Mouse (Mus musculus): ENCODE measurements around the gene Clic1.
A peak's percentile ranks its signal among the peaks of the same experiment; 100 is the strongest.
"Not testable (repeated sequence)": the region's sequence is repeated elsewhere in the genome, so short reads cannot be mapped to it uniquely, and the experiment has no call there.

The Clic1 gene

DNA sequence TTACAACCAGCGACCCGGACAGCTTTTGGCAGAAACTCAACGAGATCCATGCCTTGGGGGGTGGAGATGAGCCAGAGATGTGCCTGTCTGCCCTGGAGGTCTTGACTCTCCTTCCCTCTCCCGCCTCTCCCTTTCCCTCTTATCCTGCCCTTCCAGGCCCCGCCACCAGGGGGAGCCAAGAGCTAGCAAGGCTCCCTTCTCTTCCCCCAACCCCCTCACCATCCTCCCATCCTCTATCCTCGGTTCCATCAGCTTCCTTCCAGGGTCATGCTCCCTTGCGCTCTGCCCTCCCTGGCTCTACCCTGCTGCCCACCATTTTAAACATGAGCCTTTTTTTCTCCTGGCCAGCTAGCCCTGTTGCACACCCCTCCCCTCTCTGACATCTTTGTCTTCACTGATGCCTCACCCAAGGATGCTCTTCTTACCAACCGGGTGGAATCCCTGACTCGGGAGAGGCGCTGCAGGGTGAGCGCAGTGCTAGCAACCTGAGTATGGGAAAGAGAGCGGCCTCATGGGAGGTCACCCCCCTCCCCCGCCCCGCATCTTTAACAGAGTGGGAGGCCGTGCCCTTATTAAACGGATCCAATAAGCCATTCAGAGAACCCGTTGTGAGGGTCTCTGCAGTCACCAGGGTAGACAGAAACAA, 28.5 kb upstream of the Clic1 start:
- peak; percentile 92 for DNase-seq (ENCODE audit: low read depth)

DNA sequence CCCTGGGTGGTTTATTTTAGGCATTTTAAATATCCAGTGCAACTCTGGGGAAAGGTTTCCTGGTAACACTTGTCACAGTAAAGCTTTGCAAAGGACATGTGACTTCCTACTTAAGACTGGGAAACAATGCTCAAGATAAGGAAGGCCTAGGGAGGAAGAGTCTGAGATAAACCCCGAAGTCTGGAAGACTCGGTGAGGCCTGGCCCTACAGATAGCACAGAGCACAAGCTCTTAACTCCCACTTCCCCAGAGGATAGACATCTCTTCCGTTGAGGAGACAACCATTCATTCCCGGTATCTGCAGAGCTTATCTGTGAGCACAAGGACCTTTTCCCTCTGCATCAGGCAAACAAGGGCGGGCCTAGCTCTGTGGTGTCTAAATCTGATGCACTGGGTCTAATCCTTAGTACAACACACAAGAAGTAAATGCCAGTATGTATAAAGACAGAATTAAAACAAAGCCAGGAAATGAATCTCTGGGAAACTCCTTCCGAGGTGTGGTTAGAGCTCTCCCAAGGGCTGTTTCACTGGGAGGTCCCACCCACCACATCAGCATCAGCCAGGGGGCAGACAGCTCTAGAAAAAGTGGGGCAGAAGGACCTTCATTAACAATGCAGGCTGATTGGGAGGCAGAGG, 27.8 kb upstream of the Clic1 start:
- DNase-seq (ENCODE audit: low read depth) = no peak

DNA sequence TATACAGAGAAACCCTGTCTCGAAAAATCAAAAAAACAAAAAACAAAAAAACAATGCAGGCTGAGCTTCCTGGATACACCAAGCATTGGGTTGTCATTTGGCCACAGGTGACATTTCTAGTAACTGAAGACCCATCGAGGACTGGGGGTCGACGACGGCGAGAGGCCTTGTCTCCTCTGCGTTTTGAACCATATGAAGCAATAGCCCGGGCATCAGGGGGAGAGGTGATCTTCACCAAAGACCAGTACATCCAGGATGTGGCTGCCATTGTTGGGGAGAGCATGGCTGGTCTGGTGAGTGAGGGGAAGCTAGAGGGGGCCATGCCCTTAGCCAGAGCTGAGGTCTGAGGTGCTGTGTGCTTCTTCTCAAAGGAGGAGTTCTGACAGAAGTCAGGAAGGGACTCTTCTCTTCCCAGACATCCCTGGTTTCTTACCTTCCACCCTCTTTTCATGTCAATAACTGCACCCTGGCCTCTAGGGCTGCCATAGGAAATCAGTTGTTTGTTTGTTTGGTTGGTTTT, 27.2 kb upstream of the Clic1 start:
- DNase-seq (ENCODE audit: low read depth) = no peak

DNA sequence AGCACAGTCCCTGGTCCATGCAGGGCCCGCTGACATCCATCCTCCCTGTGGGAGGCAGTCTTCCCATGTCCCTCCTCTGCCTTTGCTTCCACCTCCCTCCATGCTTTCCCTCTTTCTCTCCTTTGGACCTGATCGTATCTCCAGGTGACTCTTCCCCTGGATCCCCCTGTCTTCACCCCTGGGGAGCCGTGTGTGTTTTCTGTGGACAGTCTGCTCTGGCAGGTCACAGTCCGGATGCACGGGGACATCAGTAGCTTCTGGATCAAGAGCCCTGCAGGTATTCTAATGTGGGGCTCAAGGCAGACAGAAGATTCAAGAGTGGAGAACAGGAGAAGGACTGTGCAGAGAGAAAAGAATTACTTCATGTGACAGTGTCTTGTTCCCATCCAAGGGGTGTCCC, 26.5 kb upstream of the Clic1 start:
- DNase-seq (ENCODE audit: low read depth) = no peak

DNA sequence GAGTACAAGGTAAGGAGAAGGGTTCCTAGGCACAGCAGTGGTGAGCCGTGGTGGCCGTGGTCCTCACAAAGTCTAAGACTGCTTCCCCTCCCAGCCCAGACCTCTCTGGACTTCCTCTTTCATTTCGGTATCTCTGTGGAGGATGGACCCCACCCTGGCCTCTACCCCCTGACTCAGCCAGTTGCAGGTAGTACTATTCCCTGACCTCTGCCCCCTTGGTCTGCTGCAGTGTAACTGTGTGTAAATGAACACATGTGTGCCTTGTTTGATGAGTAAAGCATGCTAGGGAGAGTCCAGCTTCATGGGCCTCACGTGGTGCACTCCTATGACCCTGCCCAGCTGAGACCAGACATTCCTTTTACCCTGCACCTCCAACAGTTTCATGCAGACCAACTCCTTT, 26.0 kb upstream of the Clic1 start:
- DNase-seq (ENCODE audit: low read depth) = no peak

DNA sequence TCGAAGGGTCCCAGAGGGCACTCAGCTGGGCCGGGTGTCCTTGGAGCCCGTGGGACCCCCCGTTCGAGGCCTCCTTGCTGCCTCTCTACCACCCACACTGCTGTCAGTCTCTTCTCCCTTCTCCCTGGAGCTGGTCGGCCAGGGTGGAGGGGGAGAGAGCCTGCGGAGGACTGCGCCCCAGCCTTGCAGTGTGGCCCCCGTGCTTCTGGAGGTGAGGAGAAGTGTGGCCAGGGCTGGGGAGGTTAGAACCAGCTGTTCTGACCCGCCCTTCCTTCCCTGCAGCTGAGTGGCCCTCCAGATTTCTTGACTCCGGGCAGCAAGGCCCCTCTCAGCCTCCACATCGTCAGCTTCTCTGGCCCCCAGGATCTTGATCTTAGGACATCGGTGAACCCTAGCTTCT, 25.5 kb upstream of the Clic1 start:
- no peak for DNase-seq (ENCODE audit: low read depth)

DNA sequence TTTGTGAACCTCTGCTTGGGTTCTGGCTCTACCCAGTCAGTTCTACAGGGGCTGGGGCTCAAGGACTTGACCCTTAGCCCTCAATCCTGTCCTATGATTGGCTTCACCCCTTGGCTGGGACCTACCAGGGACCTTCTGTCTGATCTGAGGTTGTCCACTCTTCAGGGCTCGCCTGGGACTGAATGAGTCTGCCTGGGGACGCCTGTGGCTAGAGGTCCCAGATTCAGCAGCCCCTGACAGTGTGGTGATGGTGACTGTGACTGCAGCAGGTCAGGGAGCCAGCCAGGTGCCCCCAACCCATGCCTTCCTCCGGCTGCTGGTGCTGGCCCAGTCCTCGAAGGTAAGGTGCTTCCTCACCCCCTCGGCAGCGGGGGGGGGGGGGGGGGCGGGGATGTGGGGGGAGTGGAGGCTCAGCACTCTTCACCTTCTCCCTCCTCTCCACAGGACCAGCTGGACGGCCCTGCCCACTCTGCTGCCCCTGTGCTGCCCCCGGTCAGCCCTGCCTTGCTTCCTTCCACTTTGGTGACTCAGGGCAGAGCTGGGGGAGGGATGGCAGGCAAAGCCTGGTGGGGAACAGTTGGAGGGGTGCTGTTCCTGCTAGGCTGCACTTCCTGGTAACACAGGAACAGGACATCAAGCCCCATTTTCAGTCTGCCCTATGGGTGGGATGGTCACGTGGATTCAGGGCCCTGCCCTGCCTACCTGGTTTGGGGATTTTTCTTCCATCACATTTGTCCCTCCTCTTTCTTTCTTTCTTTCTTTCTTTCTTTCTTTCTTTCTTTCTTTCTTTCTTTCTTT, 24.9 kb upstream of the Clic1 start:
- DNase-seq (ENCODE audit: low read depth) = no peak

DNA sequence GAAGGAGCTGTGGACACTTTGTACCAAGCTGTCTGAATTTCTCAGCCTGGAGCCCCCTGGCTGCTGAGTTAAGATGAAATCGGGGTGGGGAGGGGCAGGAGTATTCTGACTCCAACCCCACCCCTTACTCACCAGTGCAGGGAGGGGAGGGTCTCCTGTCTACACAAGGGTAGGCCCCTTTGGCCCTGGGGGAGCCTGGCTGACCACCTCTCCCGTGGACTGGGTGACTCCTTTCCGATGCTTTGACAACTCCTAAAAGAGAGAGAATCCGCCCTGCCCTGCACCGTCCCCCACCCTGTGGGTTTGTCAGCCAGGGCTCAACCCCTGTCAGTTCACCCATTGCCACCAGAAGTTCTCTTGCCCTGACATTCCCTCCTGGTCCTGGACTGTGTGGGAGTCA, 23.6 kb upstream of the Clic1 start:
- DNase-seq (ENCODE audit: low read depth) = no peak

DNA sequence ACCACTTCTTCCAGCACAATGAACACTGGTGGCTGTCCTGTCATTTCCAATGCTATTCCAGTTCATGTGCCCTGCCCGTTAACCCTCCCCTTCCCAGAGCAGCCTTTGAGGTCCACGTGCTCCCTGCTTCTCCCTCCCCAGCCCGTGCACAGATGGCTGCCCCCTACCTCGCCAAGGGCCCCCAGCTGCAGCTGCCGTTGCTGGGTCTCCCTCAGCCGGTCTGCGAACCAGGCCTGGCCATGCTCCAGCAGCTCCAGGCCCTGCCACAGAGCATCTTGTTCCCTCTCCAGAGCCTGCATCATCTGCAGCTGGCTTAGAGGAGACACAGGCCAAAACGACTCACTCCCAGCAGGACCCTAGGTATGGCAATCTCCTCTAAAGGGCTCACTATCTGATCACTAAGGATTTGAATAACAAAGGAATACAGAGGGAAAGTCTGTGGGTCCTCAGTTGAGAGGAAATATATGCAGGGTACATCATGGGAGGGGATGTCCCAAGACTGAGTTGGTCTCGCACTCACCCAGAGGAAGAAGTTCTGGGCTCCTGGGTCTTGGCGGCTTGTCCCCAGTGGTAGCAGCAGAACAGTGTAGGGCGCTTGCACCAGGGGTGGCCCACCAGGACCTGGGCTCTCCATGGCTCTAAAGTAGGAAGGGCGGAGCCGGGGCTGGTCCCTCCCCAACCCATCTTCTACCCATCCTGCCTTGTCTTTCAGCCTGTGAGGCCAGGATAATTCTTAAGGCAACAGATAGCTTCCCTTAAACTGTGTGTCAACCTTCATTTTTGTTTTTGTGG, 22.3 kb upstream of the Clic1 start, which contains the start of gene Sapcd1:
Gene Sapcd1 (minus strand): TSS at position 740 of the 792 bp plus-strand sequence.
- no peak for DNase-seq (ENCODE audit: low read depth)

DNA sequence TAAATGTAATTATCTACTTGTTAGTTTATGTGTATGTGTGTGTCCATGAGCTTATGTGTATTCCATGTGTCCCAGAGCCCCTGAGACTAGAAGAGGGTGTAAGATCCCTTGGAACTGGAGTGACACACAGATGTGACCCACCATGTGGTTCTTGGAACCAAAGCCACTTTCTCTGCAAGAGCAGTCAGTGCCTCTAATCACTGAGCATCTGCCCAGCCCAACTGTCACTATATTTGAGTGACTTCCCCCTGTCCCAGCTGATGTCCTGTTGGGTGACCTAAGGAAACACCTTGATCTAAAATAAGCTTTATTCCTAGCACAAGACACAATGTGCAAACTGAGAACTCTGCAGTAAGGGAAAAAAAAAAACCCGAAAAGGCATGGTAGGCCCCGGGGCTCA, 21.5 kb upstream of the Clic1 start:
- DNase-seq (ENCODE audit: low read depth) = no peak

DNA sequence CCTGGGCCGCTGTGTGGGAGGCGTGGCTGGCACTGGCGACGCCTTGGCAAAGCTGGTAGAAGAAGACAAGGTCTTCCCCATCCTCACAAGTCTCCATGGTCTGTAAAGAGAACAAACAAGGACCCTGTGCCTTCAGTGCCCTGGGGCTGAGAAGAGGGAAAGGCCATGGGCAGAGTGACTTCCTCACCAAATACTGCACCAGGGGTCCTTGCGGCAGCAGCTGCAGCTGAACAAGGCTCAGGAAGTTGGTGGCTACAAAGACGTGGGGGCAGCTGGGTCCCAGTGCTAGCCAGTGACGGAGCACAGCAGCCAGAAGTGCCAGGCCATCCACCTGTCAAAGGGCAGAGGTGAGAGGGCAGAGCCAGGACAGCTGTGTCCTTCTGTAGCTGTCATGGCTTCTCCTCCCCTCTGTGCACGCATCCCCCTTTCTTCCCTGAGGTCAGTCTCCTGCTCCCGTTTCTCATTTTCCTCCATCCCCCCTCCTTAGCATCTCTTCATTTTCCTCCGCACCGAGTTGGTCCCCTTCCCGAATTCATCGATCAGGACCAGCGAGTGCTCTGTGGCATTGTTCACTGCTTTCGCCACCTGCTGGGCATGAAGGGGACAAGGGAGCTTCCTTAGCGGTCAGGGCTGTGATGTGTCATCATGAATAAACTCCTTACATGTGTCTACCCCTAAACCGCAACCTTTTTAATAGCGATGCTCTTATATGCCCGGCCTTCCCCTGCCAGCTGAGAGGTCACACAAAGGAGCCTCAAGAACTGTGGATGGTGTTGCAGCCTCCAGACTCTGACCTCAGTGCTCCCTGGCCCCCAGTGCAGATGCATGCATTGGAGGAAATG, 19.9 kb upstream of the Clic1 start:
- DNase-seq (ENCODE audit: low read depth) = peak; percentile 64

DNA sequence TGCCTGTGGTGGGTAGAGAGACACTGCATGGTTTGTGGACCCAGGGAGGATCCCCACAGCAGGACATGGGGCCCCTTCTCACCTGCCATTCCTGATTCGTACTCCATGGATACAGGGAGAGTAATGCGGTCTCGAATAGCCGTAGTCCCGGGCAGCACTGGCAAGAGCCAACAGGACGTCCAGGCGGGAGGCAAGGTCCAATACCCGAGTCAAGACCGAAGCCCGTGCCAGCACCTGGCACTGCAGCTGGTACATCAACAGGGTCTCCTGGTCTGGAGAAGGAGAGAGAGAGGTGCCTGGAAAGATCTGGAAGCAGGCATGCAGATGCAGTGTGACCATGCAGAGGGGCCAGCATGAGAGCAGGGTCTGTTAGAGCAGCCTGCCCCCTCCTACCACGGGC, 18.5 kb upstream of the Clic1 start:
- no peak for DNase-seq (ENCODE audit: low read depth)

DNA sequence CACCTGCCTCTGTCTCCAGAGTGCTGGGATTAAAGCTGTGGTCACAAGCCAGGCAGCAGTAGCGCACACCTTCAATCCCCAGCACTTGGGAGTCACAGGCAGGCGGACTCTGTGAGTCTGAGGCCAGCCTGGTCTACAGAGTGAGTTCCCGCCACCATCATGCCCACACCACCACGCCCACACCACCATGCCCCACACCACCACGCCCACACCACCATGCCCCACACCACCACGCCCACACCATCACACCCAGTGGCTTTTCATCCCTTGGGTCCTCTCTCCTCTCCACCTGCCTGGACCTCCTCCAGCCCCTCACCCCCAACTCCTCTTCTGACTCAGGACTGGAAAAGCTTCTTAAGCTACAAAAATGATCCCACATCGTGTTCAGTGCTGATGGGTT, 17.9 kb upstream of the Clic1 start:
- DNase-seq (ENCODE audit: low read depth) = no peak

DNA sequence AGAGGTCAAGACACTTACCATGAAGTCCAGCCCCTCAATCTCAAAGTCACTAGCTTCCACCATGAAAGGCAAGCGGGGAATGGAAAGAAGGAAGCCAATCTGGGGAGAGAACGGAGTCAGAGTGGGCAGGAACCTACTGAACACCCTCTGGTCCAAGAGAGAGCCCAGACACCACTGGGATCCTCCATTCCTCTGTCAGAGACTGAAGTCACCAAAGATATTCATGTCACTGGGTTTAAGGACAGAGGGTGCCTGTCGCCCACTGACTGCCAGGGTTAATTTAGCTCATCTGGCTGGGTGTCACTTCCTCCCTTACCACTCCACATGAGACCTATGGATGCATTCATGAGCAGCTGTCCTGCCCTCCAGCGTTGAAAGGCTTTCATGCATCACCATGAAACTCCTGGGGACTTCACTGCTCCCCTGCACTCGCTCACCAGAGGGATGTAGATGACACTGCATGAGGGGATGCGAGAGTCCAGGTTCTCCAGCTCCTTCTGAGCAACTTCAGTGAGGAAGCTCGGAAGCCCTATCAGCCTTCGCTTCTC, 17.4 kb upstream of the Clic1 start:
- no peak for DNase-seq (ENCODE audit: low read depth)

DNA sequence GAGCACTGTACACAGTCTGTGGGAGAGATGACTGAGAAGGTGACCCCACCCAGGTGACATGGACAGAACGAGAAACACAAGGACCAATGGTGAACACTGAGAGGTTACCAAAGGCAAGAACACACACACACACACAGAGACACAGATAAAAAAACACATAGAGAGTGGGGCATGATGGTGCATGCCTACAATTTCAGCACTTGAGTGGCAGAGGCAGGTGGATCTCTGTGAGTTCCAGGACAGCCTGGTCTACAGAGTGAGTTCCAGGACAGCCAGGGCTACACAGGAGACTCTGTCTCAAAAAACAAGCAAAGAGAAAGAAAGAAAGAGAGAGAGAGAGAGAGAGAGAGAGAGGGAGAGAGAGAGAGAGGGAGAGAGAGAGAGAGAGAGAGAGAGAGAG, 16.1 kb upstream of the Clic1 start:
- not testable (repeated sequence) for DNase-seq (ENCODE audit: low read depth)

DNA sequence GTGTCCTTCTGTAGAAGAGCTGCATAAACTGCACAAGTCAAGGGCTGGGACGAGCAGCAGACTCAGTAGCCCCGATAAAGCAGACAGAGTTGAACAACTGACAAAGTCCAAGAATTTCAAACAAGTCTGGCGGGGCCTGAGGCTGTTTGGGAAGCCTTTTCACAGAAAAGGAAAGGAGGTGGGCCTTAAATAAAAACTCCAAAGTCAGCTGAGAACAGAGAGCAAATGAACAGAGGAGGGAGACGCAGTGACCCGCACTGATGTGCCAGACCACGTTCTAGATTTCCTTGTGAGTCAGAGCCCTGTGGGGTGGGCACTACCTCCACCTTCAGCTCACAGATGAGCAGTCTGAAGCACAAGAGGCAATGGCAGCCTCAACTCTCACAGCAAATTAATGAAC, 14.9 kb upstream of the Clic1 start:
- no peak for DNase-seq (ENCODE audit: low read depth)

DNA sequence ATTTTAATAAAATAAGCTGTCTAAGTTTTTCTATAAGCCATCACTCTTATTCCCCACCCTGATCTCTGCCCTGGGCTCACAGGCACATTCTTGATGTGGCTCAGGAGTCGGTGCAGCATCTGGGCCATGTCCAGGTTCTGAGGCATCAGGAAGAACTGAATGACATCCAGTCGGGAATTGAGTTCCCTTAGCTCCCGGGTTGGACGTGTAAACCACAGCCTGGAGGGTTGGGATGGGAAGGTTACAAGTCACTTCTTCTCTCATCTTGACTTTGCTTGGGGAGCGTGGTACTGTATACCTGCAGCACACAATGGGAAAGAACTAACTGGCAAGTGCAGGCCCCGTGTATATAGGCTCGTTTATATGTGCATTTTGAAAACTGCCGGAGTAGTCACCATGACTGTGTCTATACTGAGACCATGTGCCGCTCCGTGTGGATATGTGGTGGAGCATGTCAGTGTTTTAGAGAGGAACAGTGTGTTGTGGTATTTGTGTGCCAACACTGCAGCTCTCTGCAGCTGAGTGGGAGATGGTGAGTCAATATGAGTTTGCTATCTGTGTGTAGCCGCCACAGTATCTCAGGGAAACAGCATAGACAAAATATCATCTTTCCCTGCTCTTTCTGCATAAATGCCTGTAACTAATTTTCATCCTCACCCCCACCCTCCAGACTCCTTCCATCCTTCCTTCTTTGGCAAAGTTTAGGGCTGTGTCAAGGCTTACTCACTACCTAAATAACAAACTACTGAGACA, 10.5 kb upstream of the Clic1 start:
- DNase-seq (ENCODE audit: low read depth) = no peak

DNA sequence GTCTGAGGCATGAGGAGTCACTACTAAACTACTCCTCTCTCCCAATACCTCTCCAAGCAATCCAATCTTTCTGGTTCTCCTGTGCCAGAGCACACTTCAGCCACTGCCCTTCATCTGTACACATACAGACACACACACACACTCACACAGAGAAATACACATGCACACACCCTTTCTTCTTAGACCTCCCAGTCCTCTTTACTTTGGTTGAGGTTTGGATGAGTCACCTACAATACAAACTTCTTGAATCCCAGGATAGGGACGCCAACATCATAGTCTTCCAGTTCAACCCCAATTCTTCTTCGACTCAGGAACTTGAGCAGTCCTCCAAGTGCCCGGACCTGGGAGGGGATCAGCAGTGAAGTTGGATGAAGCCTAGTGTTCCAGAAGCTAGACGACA, 6.0 kb upstream of the Clic1 start:
- DNase-seq (ENCODE audit: low read depth) = no peak

DNA sequence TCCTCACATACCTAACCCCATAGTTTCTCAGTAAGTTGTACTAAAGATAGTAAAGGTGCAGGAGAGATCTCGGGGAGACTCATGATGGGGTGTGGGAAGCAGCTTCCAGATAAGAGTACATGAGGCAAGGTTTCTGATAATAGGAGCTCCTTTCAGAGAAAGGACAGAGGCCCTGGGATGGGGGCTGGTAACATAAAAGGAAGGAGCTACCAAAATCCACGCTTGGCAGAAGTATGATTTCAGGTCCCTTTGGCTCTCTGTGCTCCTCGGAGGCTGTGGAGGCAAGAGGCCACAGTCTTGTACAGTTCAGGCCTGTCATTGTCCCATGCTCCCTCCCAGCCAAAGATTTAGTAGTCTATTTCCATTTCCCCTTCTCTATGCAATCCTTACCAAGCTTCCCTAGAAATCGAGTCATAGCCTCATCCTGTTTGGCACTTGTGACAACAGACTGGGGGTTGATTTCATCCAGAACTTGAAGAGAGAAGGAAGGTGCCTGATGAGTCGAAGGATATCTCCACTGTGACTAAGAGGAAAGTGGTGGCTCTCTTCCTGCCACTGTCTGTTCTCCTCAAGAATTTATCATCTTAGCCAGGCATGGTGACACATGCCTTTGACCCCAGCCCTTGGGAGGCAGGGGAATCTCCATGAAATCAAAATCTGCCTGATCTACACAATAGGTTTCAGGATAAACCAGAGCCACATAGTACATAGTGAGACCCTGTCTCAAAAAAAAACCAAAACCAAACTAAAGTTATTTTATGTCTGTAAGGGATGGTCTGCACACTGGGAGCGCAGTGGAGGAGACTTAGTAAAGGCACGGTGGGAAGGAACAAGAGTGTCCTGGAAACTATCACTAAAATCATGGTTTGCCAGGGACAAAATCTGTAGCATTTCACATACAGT, 4.6 kb upstream of the Clic1 start:
- DNase-seq (ENCODE audit: low read depth) = no peak

All from induced T-regulatory cell, adult 2 months (primary cell).